Mouse (Mus musculus) ovary, postnatal 10 days (tissue): ENCODE results near the gene Il10.

Experiments used
- DNase-seq: peaks from one replicate; pipeline ENCODE4 v3.0.0; 2022; ENCODE audit warnings: low spot score

Il10 gene

GRCm38 (mm10) chr1:131019492-131020098 lies at the start of gene Il10:
Gene Il10, plus strand, starts transcription at chr1:131019845.
- DNase-seq: no peak

- no peak for DNase-seq
These were observed 40.2 kb upstream of the Il10 start for GRCm38 (mm10) chr1:130979455-130979854.

DNA sequence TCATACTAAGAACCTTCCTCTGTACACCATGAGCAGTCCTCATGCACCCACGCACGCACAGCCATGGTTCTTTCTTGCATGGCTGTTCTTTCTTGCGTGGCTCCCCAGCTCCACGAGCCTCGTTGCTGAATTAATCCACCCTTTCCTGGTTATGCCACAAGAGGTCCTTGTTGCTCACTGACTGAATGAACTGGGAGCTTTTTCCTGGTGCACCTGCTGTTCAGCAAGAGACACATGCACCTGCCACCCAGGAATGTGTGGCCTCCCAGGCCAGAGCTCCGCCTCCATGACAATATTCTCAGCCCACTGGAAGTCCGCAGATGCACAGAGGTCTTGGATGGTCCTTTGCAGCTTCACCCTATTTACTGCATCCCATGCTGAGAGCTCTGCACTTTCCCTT lies 35.2 kb upstream of the Il10 start:
- no peak for DNase-seq

- no peak for DNase-seq
These were observed 32.6 kb upstream of the Il10 start for GRCm38 (mm10) chr1:130987001-130987400.

DNA sequence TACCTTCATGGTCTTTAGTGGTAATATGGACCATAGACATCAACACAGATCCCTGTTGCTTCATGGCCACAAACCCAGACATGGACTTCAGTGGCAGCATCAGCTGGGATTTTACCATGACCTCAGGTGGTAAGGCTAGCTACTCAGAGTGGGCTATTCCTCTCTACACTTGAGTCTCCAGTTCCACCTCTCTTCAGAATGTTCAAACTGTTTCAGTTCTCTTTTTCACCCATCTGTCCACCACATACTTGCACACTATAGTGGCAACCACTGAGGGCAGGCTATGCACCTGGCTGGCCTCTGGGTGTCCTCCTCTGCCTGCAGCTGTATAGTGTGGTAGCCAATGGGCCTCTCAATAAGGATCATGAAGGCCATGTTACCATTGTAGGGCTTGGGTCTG lies 32.2 kb upstream of the Il10 start:
- no peak for DNase-seq

DNA sequence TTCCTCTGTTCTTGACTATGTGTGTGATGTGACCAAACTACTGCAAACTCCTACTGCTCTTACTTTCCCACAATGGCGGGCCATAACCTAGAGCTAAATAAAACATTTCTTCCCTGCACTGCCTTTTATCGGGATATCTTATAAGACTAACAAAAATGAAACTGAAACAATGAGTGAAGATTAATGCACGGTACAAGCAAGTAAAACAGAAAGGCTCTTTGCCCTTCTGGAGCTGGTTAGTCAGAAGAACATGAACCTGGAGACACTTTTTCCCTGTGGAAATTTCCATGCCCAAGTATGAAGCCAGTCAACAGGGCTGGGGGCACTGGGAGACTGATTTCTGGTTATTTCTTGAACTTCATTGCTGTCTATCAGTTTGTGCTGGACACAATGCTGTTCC lies 30.3 kb upstream of the Il10 start:
- DNase-seq: no peak

GRCm38 (mm10) chr1:130990448-130990847 lies 29.2 kb upstream of the Il10 start:
- DNase-seq: no peak

- no peak for DNase-seq
These were observed 26.0 kb upstream of the Il10 start for GRCm38 (mm10) chr1:130993574-130994154.

- DNase-seq: no peak
These were observed 24.1 kb upstream of the Il10 start for GRCm38 (mm10) chr1:130995515-130995914.

GRCm38 (mm10) chr1:130996356-130996755 lies 23.3 kb upstream of the Il10 start:
- no peak for DNase-seq

- DNase-seq: no peak
These were observed 22.2 kb upstream of the Il10 start for GRCm38 (mm10) chr1:130997441-130997840.

DNA sequence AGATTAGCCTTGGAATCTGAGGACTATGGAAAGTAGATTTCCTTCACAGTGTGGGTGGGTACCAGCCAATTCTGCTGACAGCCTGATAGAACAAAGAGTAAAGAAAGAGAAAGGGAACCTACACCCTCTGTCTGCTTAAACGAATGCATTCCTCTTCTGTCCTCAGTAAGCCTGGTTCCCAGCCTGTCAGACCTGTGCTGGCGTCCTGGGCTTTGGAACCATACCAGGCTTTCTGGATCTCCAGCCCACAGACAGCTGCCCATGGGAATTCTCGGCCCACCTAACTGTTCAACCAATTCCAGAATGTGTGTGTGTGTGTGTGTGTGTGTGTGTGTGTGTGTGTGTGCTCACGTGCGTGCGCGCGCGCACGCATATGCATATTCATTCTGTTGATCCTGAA lies 21.3 kb upstream of the Il10 start:
- DNase-seq: no peak

GRCm38 (mm10) chr1:130999708-131000107 lies 19.9 kb upstream of the Il10 start:
- DNase-seq: no peak

GRCm38 (mm10) chr1:131000296-131000695 lies 19.3 kb upstream of the Il10 start:
- no peak for DNase-seq

DNA sequence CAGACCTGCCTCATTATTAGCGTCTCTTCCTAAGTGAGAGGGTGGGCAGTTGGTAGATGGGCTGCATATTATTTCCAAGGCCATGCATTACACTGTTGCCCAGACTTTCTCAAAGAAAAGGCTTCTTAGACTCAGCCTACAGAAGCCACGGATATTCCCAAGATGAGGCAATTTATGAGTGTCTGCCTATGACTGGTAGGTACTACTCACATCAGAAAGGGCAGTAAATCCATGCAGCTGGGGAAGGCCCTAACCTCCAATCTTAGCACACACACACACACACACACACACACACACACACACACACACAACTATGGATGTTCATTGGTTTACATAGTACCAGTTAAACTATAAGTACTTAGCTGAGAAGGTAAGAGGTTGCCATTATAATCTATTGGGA lies 17.1 kb upstream of the Il10 start:
- no peak for DNase-seq

DNA sequence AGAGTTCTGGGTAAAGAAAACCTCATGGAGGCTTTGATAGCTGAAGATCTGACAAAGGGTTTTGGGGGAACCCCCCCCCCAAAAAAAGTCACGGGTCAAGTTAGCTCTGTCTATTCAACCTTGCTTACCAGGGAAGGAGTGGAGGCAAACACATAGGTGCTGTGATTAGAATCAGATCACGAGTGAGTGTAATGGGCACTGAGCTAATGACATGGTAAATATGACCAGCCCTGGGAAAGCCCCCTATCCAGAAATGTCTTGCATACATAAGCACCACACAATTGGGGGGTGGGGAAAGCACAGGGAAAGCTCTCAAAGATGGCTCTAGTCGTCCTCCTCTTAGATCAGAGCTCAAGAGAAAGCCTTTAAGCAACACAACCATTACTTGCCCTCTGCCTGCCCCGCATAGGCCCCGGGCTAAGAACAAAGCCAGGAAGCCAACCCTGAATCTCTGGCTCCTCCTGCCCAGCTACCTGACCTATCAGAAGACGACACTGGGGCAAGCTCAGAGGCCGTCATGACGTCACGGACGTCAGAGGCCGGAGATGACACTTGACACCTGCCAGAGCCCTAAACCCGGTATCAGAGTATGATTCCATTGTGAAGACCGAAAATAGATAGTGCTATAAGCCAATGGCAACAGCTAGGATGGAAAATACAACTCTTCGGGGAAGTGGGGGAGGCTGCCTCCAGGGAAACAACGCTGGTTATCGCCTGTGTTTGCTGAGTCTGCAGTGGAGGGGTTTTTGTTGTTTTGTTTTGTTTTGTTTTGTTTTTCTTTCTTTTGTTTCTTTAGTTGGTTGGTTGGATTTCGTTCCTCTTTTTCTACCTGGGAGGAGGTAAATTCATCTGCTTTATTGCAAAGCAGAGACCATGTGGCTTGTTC lies 16.4 kb upstream of the Il10 start:
- no peak for DNase-seq

- no peak for DNase-seq
These were observed 13.6 kb upstream of the Il10 start for GRCm38 (mm10) chr1:131006069-131006468.

- no peak for DNase-seq
These were observed 9.2 kb upstream of the Il10 start for GRCm38 (mm10) chr1:131010201-131011153.

DNA sequence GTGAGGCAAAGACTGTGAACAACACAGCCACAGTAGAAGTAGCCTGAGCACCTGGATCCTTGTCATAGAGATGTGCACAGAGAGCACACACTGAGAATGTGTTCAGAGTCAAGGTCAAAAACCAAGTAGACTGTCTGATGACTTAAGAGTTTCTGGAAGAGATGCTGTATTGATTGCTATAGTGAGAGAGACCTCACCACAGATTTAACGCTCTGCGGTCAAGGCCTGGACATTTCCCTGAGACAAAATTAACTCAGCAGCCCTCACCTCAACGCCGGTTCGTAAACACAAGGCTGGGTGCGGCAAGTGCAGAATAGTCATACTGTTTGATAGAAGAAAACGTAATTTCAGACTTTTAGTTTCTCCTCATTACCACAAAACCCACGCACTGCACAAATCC lies 7.2 kb upstream of the Il10 start:
- DNase-seq: no peak

- DNase-seq: no peak
These were observed 5.7 kb upstream of the Il10 start for GRCm38 (mm10) chr1:131013926-131014325.

GRCm38 (mm10) chr1:131015281-131015680 lies 4.4 kb upstream of the Il10 start:
- no peak for DNase-seq

- DNase-seq: no peak
These were observed 3.8 kb upstream of the Il10 start for GRCm38 (mm10) chr1:131015879-131016278.
